Mouse (Mus musculus) liver, postnatal 0 days (tissue): ENCODE measurements around the gene Gm49369. TPM values are rescaled to one million over a fixed set of nuclear protein-coding genes. Genes with fewer than 3 reads are reported as not detected.

Experiments
- polyA plus RNA-seq: library from polyadenylated mRNA; unstranded; fragments of >200 nt; fragmentation: Nextera tagmentation; extraction: Ambion mirVana; gene quantifications from 2 replicates; pipeline ENCODE4 v1.2.1, GENCODE M21; 2015

Gene Gm49369
- polyA plus RNA-seq, 1 experiment from 2014 or later = not detected

Other genes with a start within 250 kb of the Gm49369 start
- gene Gm39115, start 246.6 kb downstream of the Gm49369 start, polyA plus RNA-seq = not detected in 2 replicates
- not detected in 2 replicates for gene Gm45337, start 238.1 kb downstream of the Gm49369 start, polyA plus RNA-seq
- gene Gm29735, start 225.6 kb downstream of the Gm49369 start, polyA plus RNA-seq = not detected in 2 replicates
- gene Gm4553, start 216.9 kb downstream of the Gm49369 start, polyA plus RNA-seq = not detected in 2 replicates
- gene Krtap5-2, start 206.7 kb downstream of the Gm49369 start, polyA plus RNA-seq = not detected in 2 replicates
- gene Gm10153, start 192.3 kb downstream of the Gm49369 start, polyA plus RNA-seq = not detected in 2 replicates
- not detected in 2 replicates for gene Krtap5-3, start 181.3 kb downstream of the Gm49369 start, polyA plus RNA-seq
- not detected in 2 replicates for gene Gm7579, start 170.8 kb downstream of the Gm49369 start, polyA plus RNA-seq
- not detected in 2 replicates for gene Krtap5-5, start 152.7 kb downstream of the Gm49369 start, polyA plus RNA-seq
- gene Gm40460, start 141.6 kb downstream of the Gm49369 start, polyA plus RNA-seq = not detected in 2 replicates
- gene Gm2431, start 124.3 kb downstream of the Gm49369 start, polyA plus RNA-seq = not detected in 2 replicates
- gene Gm4559, start 108.3 kb downstream of the Gm49369 start, polyA plus RNA-seq = not detected in 2 replicates
- not detected in 2 replicates for gene Krtap5-1, start 85.5 kb downstream of the Gm49369 start, polyA plus RNA-seq
- not detected in 2 replicates for gene Krtap5-4, start 79.1 kb downstream of the Gm49369 start, polyA plus RNA-seq
- 2.1 and 2.2 TPM in 2 replicates for gene Ifitm10, start 8.9 kb downstream of the Gm49369 start, polyA plus RNA-seq
- 311 and 324 TPM in 2 replicates for gene Ctsd, start 5.4 kb upstream of the Gm49369 start, polyA plus RNA-seq
- gene Syt8, start 52.2 kb upstream of the Gm49369 start, polyA plus RNA-seq = not detected in 2 replicates
- gene Tnni2, start 59.1 kb upstream of the Gm49369 start, polyA plus RNA-seq = 6.9 and 72.7 TPM in 2 replicates
- 31.5 and 33.6 TPM in 2 replicates for gene Lsp1, start 78.1 kb upstream of the Gm49369 start, polyA plus RNA-seq
- 3.6 and 72.5 TPM in 2 replicates for gene Tnnt3, start 116.2 kb upstream of the Gm49369 start, polyA plus RNA-seq
- 18.7 and 19.3 TPM in 2 replicates for gene Mrpl23, start 150.0 kb upstream of the Gm49369 start, polyA plus RNA-seq